Mouse (Mus musculus) common myeloid progenitor, adult 5-6 weeks (primary cell): ENCODE measurements around the gene Gm21118. TPM values are rescaled to one million over a fixed set of nuclear protein-coding genes. Genes with fewer than 3 reads are reported as not detected.
"Not testable (repeated sequence)": the region's sequence is repeated elsewhere in the genome, so short reads cannot be mapped to it uniquely, and the experiment has no call there.

ENCODE experiments used
- ATAC-seq: replicated peaks from 2 replicates; pipeline ENCODE4 v1.8.0; 2016; ENCODE audit warnings: low read depth, mild to moderate bottlenecking, moderate TSS enrichment, inconsistent platforms; ENCODE audit not compliant: poor library complexity, severe bottlenecking
- total RNA-seq: library from RNA; stranded (forward); fragments of 200-1000, 187-1606 nt; gene quantifications from 2 replicates; pipeline ENCODE4 v1.2.3, GENCODE M21; 2017

Gene Gm21118
- not detected in 2 replicates for total RNA-seq

GRCm38 (mm10) chrY:70273542-70273941 lies at the start of gene Gm21118:
Gene Gm21118, minus strand, starts transcription at chrY:70273642.
- not testable (repeated sequence) for ATAC-seq

GRCm38 (mm10) chrY:70303187-70303586 lies 29.7 kb upstream of the Gm21118 start, which contains the start of the genes Gm29423 and Gm29644:
Gene Gm29423, minus strand, starts transcription at chrY:70303287.
Gene Gm29644, minus strand, starts transcription at chrY:70303343.
- ATAC-seq = not testable (repeated sequence)

Other genes with a start within 250 kb of the Gm21118 start
- gene Gm29423, start 29.6 kb upstream of the Gm21118 start, total RNA-seq = not detected in 2 replicates
- not detected in 2 replicates for gene Gm29644, start 29.7 kb upstream of the Gm21118 start, total RNA-seq
- not detected in 2 replicates for gene Gm20888, start 168.2 kb upstream of the Gm21118 start, total RNA-seq